Mouse (Mus musculus) bone marrow, adult 2 months (tissue): Measurements from ENCODE around the gene Ppargc1a. TPM values are rescaled to one million over a fixed set of nuclear protein-coding genes. Genes with fewer than 3 reads are reported as not detected.

Experiments
- H3K27ac ChIP-seq: fragments of 200-500 bp; 2 replicates; pipeline ENCODE4 v1.5.1; 2012; ENCODE audit warnings: low read depth, mild to moderate bottlenecking, control low read depth, inconsistent platforms, low read length; ENCODE audit not compliant: control insufficient read depth, poor library complexity, insufficient read depth
- H3K4me1 ChIP-seq: fragments of 200-500 bp; 2 replicates; pipeline ENCODE4 v1.6.1; 2011; ENCODE audit warnings: low read length; ENCODE audit not compliant: control insufficient read depth, insufficient read depth
- H3K4me3 ChIP-seq: fragments of 200-500 bp; replicated peaks from 2 replicates; pipeline ENCODE3; 2011; ENCODE audit warnings: mild to moderate bottlenecking, low read depth, low read length, control low read depth; ENCODE audit not compliant: control insufficient read depth
- CTCF ChIP-seq: fragments of 200-500 bp; IDR thresholded peaks from 2 replicates; pipeline ENCODE4 v1.5.1; 2011; ENCODE audit warnings: low read length, control low read depth; ENCODE audit not compliant: control insufficient read depth, insufficient read depth
- POLR2A ChIP-seq: fragments of 200-500 bp; IDR thresholded peaks from 2 replicates; pipeline ENCODE4 v1.6.1; 2011; ENCODE audit warnings: low read depth, mild to moderate bottlenecking, control low read depth, low read length, borderline replicate concordance; ENCODE audit not compliant: control insufficient read depth
- WGBS: fragments of 180-500 bp; shearing (Covaris S2); methylation state at CpG from one replicate; pipeline ENCODE4 v1.1.7; 2018; 5-methylcytosine and 5-hydroxymethylcytosine counted together
- polyA plus RNA-seq: library from polyadenylated mRNA; stranded (reverse); fragments of >200 nt; gene quantifications from 2 replicates; pipeline ENCODE4 v1.2.4, GENCODE M21; 2011; ENCODE audit warnings: low replicate concordance; ENCODE audit not compliant: missing spikeins, insufficient read depth, insufficient read length

Gene Ppargc1a
- polyA plus RNA-seq, 1 experiment = 0.65 TPM

DNA sequence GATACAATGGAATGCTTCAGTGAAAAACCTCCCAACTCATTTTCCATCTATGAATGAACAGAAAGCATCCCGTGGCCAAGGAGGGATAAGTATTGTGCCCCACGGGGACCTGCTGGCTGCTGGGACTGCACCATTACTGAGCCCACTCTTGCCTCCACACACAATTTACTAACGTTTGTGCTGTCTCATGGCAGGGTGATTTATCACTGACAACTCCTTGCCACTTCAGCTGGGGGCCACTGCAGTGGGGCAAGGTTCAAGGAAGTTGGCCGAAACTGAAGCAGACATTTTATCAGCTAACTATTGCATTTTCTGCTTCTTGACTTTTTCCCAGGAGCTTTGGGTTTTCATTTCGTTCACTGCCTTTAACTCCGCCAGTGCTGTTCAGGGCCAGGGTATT is 17.5 kb upstream of the Ppargc1a start:
- no peak for TF ChIP-seq POLR2A
- no peak for TF ChIP-seq CTCF
- Histone ChIP-seq H3K4me1 (no peaks in the 10 kb centered on the region), H3K27ac (no peak overlapping the region), H3K4me3 (no peak overlapping the region)
- 16% methylated on average over 6 of the region's 6 CpGs for WGBS

DNA sequence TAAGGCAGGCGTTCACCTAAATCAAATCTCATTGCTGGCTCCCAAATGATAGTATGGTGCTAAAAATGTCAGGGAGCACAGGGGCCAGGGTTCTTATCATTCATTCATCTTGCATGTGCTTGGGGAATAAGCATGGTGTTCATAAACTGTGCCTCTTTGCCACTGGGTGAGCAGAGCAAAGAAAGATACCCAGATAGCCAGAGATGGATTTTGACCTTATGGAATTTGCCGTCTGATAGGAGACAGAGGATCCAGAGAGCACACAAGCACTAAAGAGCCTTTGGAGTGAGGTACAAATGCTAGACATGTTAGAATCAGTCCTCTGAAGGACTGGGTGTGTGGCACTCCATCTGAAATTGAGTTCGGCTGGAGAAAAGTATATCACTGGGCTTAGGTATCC is 16.7 kb upstream of the Ppargc1a start:
- Histone ChIP-seq H3K4me3 (no peak overlapping the region), H3K27ac (no peak overlapping the region), H3K4me1 (no peaks in the 10 kb centered on the region)
- WGBS = 66% methylated on average over 3 of the region's 3 CpGs
- TF ChIP-seq CTCF (no peak), POLR2A (no peak)

- 78% methylated on average over 3 of the region's 3 CpGs for WGBS
- TF ChIP-seq POLR2A = no peak
- no peak overlapping the region for H3K4me3 ChIP-seq
Observed at GRCm38 (mm10) chr5:51583632-51584031, 16.1 kb upstream of the Ppargc1a start.

DNA sequence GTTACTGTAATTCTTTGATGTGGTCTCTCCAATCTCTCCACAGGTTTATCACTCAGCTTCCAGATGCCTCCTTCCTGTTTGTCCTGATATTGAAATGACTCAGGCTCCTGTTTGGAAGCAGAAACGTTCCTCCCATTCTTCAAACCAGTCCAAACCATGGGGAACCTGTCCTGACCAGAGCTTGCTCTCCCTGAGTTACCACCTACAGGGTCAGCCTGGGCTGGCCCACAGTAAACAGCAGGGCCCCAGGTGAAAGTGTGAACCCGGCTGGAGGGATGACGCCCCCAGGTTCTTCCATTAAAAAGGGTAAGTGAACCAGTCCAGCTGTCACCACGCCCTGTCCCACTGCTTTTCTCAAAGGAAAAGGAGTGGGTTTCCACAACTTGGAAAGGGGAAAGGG is 15.5 kb upstream of the Ppargc1a start:
- WGBS = 55% methylated on average over 4 of the region's 4 CpGs
- no peak for TF ChIP-seq CTCF
- no peak for TF ChIP-seq POLR2A
- H3K4me3 ChIP-seq = no peak overlapping the region
- no peak overlapping the region for H3K27ac ChIP-seq
- H3K4me1 ChIP-seq = no peaks in the 10 kb centered on the region

More at GRCm38 (mm10) chr5:51583632-51584031, 16.1 kb upstream of the Ppargc1a start:
- Histone ChIP-seq H3K4me1 (no peaks in the 10 kb centered on the region), H3K27ac (no peak overlapping the region)

GRCm38 (mm10) chr5:51582618-51583017 is 15.1 kb upstream of the Ppargc1a start:
- no peaks in the 10 kb centered on the region for H3K4me1 ChIP-seq

DNA sequence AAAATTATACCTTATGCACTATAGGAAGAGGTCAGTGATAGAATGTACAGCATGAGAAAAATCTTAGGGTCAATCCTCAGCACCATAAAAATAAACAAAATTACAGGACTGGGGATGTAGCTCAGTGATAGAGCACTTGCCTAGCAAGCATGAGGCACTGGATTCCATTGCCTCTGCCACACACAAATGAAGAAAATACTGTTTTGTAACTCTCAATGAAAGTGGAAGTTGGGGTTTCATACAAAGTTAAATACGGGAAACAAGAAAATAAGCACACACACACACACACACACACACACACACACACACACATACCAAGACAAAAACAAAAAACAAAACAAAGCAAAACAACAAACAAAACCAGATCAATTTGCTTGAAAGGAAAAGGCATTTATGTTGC is 10.1 kb upstream of the Ppargc1a start:
- Histone ChIP-seq H3K4me1 (no peaks in the 10 kb centered on the region), H3K4me3 (no peak overlapping the region), H3K27ac (no peak overlapping the region)
- TF ChIP-seq POLR2A (no peak), CTCF (no peak)
- 19% methylated on average over 1 of the region's 1 CpGs for WGBS

More at GRCm38 (mm10) chr5:51582618-51583017, 15.1 kb upstream of the Ppargc1a start:
- WGBS = 74% methylated on average over 5 of the region's 5 CpGs
- TF ChIP-seq POLR2A (no peak), CTCF (no peak)
- Histone ChIP-seq H3K4me3 (no peak overlapping the region), H3K27ac (no peak overlapping the region)

- Histone ChIP-seq H3K4me3 (no peak overlapping the region), H3K4me1 (no peaks in the 10 kb centered on the region), H3K27ac (no peak overlapping the region)
- WGBS = 73% methylated on average over 2 of the region's 2 CpGs
- TF ChIP-seq CTCF (no peak), POLR2A (no peak)
Observed at GRCm38 (mm10) chr5:51573770-51574169, 6.2 kb upstream of the Ppargc1a start.

GRCm38 (mm10) chr5:51568198-51568690 is 718 bp upstream of the Ppargc1a start:
- Histone ChIP-seq H3K4me3 (no peak overlapping the region), H3K4me1 (no peaks in the 10 kb centered on the region), H3K27ac (no peak overlapping the region)
- TF ChIP-seq CTCF (no peak), POLR2A (no peak)
- 81% methylated on average over 8 of the region's 8 CpGs for WGBS

DNA sequence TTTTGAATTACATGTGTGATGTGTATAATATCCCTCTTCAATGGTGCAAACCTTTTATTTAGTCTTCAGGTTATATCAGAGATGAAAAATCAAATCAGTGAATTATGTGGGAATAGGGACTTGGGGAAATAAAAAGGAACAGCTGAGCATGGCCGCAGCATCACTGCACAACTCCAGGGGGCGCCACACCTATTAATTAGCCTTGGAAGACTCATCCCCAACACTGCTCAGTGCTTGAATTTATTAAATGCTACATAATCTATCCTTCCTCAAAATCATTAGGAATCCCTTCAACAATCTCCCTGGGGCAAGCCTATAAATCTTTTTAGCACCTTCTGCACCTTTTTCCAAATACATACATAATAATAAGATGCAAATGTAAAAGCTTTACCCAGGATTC is 1.9 kb downstream of the Ppargc1a start:
- no peak for TF ChIP-seq POLR2A
- no peak for TF ChIP-seq CTCF
- 74% methylated on average over 2 of the region's 2 CpGs for WGBS
- Histone ChIP-seq H3K27ac (no peak overlapping the region), H3K4me1 (no peaks in the 10 kb centered on the region), H3K4me3 (no peak overlapping the region)
